Mouse (Mus musculus): ENCODE data around the gene Gm10681. TPM values are rescaled to one million over a fixed set of nuclear protein-coding genes. Genes with fewer than 3 reads are reported as not detected.
"Not testable (repeated sequence)": the region's sequence is repeated elsewhere in the genome, so short reads cannot be mapped to it uniquely, and the experiment has no call there.

Gm10681 gene
- total RNA-seq, 2 experiments from 2014 or later: not detected

GRCm38 (mm10) chr3:98524552-98524951, 64.1 kb downstream of the Gm10681 start:
- intact Hi-C loops (cut with DNase I); DNase-seq: not testable (repeated sequence)

GRCm38 (mm10) chr3:98522779-98523178, 65.8 kb downstream of the Gm10681 start:
- intact Hi-C loops (cut with DNase I); DNase-seq: not testable (repeated sequence)

- intact Hi-C loops (cut with DNase I); DNase-seq: not testable (repeated sequence)
These were observed 78.2 kb downstream of the Gm10681 start, which contains the start of gene Hsd3b4 for GRCm38 (mm10) chr3:98510414-98510813. Gene Hsd3b4, minus strand, starts transcription at chr3:98510514.

- DNase-seq; intact Hi-C loops (cut with DNase I): not testable (repeated sequence)
These were observed 81.4 kb downstream of the Gm10681 start for GRCm38 (mm10) chr3:98507229-98507628.

Other genes with a start within 250 kb of the Gm10681 start
- gene Phgdh, start 248.8 kb downstream of the Gm10681 start, total RNA-seq (2021): 1 to 10 TPM; 4.0 to 4.6 TPM
- 1 to 10 TPM; 6.1 to 7.3 TPM for gene Zfp697, start 206.3 kb downstream of the Gm10681 start, total RNA-seq (2021)
- not detected for gene Gm4450, start 131.7 kb downstream of the Gm10681 start, total RNA-seq (2021)
- not detected for gene Hsd3b4, start 78.3 kb downstream of the Gm10681 start, total RNA-seq (2021)
- not detected for gene Hsd3b5, start 41.4 kb upstream of the Gm10681 start, total RNA-seq (2021)
- gene Hsd3b2, start 135.7 kb upstream of the Gm10681 start, total RNA-seq (2021): not detected
- not detected for gene Hsd3b3, start 174.3 kb upstream of the Gm10681 start, total RNA-seq (2021)
- gene Hsd3b6, start 225.6 kb upstream of the Gm10681 start, total RNA-seq (2021): not detected